Mouse (Mus musculus): Measurements from ENCODE around the gene Bcl7c.
"Not testable (repeated sequence)": the region's sequence is repeated elsewhere in the genome, so short reads cannot be mapped to it uniquely, and the experiment has no call there.

Gene Bcl7c

DNA sequence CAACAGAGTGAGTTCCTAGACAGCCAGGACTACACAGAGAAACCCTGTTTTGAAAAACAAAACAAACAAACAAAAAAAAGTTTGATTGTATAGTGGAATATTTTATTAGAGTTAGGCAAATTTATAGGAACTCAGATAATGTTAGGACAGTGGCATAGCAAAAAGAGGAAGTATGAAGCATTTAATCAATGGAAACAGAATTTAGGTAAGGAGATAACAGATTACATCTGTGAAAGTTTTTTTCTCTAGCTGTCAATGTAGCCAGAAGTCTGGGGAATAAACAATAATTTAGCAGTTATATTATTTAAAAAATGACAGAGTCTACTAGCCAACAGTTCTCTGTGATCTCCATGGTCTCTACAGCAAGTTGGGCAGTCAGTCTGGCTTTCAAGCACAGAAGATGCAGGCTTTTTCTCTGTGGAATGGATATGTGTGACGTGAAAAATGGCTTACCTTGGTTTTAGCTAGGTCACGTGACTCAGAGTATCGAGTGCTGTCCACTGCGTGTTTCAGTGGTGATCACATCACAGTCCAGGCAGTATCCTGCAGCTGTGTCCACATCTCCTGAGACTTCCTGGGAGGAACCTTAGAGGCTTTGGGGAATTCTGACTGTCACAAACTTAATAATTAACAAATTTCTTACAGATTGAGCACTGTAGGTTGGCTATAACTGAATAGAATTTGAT lies 60.1 kb downstream of the Bcl7c start:
- no peak for DNase-seq (ENCODE audit: low read depth, low spot score)

DNA sequence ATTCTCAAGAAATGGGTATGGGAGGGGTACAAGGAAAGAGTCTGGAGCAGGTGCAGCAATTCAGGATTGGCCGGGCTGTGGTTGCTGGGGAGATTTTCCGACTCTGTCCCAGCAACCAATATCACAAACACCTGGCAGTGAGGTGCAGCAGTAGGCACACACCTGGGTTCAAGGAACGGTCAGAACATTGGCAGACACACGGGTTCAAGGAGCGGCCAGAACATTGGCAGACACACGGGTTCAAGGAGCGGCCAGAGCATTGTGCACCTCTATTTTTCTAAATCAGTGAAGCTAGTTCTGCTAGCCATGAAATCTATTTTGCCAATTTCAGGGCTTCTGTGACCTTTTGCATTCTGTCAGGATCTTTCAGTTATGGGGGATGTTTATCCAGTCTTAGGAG lies 61.2 kb downstream of the Bcl7c start:
- not testable (repeated sequence) for DNase-seq (ENCODE audit: low read depth, low spot score)

DNA sequence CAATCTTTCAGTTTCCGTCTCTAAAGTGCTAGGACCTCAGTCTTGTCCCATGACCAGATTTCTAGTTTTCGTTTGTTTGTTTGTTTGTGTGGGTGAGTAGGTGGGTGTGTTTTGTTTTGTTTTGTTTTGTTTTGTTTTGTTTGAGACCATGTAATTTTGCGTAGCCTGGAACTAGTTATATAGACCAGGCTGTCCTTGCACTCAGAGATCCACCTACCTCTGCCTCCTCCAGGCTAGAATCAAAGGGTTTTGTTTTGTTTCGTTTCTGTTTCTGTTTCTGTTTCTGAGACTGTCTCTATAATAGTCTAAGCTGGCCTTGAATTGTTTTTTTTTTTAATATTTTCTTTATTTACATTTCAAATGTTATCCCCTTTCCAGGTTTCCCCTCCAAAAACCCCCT lies 62.4 kb downstream of the Bcl7c start:
- no peak for DNase-seq (ENCODE audit: low read depth, low spot score)

DNA sequence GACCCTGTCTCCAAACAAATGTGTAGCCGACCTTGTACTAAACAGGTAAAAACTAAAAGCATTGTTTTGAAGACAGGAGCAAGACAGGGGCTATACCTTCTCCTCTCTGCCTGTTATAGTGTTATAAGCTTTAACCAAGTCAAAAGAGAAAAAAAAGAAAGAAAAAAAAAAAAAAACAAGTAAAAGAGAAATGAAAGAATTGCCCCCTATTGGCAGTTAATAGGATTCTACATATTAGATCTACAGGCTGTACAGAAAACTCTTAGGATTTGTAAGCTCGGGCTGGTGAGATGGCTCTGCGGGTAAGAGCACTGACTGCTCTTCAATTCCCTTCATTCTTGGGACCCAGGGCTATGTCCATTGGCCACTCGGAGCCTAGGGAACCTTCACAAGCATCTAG lies 66.5 kb downstream of the Bcl7c start:
- no peak for DNase-seq (ENCODE audit: low read depth, low spot score)

DNA sequence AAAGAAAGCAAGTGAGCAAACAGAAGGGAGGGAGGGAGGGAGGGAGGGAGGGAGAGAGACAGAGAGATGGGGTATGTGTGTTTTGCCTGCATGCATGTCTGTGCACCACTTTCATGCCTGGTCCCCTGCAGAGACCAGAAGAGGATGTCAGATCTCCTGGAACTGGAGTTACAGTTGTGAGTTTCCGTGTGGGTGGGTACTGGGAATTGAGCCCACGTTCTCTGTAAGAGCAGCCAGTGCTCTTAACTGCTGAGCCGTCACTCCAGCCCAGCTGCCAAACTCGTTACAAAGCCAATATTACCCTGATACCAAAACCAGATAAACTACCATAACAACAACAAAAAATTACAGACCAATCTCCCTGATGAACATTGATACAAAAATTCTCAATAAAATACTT lies 67.5 kb downstream of the Bcl7c start:
- DNase-seq (ENCODE audit: low read depth, low spot score) = no peak

DNA sequence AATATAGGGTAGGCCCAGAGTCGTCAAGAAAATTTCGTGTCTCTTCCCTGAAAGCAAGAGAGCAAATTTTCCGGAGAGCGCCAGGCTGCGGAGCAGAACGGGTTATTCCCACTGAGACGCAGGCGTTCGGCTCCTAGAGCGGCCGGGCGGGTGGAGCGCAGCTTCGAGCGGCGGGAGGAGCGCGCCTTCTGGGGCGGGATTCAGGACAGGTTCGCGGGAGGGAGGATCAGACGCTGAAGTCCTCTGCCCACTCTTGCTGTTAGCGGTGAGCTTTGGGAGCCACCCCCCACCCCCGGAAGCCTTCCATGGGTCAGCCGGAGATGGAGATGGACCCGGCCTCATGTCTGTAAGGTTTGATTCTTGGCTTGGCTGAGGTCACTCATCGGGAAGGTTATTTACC lies 71.8 kb downstream of the Bcl7c start:
- peak; percentile 59 for DNase-seq (ENCODE audit: low read depth, low spot score)

DNA sequence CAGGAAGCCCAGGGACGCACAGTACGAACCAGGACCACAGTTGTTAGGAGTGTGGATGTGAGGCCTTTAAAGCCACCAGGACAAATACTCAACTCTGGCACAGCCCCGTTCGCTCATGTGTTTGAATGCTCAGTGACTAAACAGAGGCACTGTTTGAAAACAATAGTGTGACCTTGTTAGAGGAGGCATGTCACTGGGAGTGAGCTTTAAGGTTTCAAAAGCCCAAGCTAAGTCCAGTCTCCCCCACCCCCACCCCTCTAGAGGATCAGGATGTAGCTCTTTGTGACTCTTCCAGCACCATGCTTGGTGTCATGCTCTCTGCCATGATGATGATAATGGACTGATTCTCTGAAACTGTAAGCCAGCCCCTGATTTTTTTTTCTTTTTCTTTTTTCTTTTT lies 77.3 kb downstream of the Bcl7c start:
- DNase-seq (ENCODE audit: low read depth, low spot score) = no peak

DNA sequence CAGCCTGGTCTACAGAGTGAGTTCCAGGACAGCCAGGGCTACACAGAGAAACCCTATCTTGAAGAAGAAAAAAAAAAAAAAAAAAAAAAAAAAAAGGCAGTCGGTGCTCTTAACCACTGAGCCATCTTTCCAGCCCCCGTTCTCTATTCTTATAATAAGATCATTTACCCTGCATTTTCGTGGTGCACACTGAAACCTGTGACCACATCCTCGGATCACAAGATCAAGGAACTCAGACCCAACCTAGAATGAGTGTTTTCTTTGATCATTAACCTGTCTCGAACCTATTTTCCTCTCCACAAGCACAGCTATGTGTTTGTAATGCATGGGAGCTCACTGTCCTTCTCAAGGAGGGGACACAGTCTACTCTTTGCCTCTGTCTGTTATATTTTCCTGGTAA lies 80.1 kb downstream of the Bcl7c start:
- no peak for DNase-seq (ENCODE audit: low read depth, low spot score)

DNA sequence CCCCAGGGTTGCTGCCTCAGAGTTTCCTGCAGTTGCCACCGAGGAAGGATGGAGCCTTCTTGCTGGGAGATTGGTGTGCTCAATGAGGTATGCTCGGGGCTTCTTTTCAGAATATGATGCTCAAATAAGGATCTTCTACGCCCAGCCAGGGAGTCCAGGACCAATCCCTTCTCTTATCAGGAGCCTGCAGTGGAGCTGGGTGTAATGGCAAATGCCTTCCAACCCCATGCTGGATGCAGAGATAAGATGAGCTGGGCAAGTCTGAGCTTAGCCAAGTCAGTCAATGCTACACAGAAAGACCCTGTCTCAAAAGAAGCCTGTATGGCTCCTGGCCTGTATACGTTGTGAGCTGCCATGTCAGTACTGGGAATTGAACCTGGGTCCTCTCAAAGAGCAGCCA lies 82.3 kb downstream of the Bcl7c start:
- DNase-seq (ENCODE audit: low read depth, low spot score) = no peak

DNA sequence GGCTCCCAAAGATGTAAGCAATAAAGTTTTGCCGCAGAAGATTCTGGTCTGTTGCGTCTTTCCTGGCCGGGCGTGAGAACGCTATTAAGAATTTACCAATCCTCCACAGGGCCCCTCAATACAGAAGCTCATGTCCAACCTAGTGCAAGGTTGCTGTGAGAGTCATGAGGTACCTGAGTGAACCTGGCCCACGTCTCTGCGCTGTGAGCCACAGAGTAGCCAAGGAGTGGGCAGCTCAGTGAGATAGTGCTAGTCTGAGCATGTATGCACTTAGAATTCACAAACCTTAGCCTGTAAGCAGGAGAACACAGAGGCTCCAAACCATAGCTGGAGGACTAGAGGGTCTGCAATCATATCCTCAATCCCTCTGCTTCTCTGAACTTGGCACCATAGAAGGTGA lies 82.7 kb downstream of the Bcl7c start:
- DNase-seq (ENCODE audit: low read depth, low spot score) = no peak

DNA sequence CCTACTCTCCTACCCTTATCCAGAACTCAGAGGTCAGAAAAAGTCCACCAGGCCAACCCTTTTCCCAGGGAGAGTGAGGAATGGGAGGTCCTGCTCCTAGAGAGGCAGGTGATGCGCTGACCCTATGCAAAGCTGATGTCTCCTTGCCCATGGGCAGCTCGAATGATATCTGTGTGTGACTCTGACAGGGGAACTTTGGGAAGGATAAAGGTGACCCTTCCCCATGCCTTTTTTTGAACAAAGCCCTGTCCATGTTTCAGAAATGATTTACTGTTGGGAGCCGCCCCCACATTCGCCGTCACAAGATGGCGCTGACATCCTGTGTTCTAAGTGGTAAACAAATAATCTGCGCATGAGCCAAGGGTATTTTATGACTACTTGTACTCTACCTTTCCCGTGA lies 90.3 kb downstream of the Bcl7c start:
- not testable (repeated sequence) for DNase-seq (ENCODE audit: low read depth, low spot score)

DNA sequence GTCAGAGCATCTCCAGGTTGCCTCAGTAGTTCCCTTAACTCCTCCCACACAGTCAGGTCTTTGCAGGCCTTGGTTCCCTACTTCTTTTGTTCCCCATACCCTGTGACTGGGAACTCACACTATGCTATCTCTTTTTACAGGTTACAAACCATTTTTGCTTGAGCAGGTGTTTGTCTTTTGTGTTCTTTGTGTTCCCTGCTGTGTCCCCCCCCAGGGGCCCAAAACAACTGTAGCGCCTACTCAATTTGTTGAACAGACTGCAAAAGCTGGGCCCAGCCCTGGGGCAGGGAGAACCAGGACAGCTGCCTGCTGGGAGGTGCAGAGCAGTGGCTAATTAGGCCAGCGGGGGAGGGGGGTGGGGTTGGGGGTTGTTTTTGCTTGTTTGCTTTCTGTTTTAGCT lies 90.8 kb downstream of the Bcl7c start:
- DNase-seq (ENCODE audit: low read depth, low spot score) = no peak

DNA sequence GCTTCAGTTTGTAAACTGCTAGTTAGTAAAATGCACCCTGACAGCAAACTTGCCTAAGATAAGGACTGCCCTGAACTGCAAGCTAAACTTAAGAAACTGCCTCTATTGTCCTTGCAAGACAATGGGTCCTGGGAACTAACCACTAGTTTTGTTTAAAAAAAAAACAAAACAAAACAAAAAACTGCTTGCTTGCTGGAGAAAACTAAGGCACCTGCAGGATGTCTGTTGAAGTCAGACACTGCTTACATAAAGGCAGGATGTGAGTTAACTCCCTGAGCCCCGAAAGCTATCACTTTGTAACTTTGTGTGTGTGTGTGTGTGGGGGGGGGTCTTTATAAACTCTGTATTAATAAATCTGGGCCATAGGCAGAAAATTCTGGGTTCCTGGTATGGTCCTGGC lies 91.9 kb downstream of the Bcl7c start:
- DNase-seq (ENCODE audit: low read depth, low spot score) = no peak

DNA sequence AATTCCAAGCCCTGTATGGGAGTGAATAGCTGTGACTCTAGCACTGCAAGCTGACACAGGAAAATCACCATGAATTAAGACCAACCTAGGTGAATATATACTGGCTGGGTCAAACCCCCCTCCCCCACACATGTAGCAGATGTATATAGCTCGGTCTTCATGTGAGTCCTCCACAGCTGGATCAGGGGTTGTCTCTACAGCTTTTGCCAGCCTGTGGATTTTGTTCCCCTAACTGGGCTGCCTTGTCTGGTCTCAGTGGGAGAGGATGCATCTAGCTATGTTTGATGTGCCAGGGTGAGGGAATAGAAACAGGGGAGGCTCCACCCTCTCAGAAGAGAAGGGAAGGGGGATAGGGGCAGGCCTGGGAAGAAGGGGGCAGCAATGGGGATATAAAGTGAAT lies 92.4 kb downstream of the Bcl7c start:
- no peak for DNase-seq (ENCODE audit: low read depth, low spot score)

DNA sequence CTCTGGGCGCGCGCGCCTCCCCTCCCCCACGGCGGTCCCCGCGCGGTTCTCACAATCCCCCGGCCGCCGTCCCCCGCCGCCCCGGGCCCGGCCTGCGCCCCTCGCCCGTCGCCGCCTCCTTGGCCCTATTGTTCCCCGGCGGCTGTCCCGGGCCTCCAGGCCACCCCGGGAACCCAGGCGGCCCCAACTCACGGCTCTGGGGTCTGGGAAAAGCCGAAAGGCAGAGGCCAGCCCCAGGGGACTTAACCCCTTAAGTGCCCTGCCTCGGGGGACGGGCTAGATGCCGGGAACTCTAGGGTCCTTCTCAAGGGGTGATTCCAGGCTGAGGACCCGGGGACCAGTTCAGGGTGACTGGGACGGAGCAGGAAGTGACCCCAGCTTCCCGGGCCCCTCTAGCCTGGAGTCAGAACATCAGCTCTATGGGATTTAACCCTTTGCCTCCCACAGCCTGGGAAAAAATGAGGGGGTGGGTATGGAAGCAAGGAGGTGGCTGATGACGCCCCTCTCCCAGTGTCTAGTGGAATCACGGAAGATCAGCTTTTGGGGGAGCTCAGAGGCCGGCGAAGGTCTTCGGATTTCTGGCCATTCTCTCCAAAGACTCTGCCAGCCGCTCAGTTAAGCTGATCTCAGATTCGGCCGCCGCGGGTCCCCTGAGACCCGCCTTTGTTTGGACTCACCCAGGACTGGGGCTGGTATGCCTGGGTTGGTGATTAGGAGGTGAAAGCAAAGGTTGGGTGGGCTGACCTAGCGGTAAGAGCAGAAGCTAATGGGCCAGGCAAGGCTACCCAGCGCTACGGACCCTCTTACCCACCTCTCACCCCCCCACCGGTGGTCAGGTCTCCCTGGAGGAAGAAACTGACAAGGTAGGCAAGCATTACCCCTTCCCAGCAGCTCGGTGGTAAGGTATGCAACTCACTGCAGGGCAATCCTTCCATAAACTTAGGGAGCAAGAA lies 93.6 kb downstream of the Bcl7c start, which contains the start of gene Zfp629:
Gene Zfp629, minus strand, starts transcription at position 907 of the 953 bp plus-strand sequence.
- peak; percentile 90 for DNase-seq (ENCODE audit: low read depth, low spot score)

DNA sequence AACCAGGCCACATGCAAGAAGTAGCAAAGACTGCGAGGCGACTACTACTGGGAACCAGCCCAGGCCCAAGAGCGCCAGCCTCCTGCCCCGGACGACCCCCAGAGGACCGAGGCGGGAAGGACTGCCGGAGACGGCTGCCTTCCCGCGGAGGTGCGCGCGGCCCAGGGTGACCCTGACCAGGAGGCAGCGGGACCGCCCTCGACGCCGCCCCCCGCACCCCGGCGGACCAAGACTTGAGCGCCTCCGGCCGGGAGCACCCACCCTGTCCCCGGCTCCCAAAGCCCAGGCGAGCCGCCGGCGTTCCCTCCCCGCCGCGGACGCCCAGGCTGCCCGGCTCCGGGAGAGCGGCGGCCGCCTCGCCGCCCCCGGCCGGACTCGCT lies 94.2 kb downstream of the Bcl7c start:
- DNase-seq (ENCODE audit: low read depth, low spot score) = peak; percentile 32

DNA sequence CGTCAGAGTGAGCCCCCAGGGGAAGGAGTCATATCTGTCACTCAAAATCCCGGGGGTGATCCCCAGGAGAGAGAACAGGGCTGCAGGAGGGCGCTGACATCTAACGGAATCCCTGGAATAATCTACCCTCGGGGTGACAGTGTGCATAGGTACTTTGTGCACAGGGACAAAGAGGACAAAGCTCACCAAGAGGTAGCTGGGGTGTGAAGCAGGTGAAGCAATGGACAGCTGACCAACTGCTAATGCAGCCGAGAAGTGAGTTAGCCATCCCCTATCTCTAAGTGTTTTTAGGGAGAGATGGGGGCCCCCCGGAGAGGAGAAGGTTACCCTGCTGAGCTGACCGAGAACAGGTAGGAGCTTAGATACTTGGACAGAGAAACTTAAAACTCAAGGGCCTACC lies 94.6 kb downstream of the Bcl7c start:
- DNase-seq (ENCODE audit: low read depth, low spot score) = no peak

DNA sequence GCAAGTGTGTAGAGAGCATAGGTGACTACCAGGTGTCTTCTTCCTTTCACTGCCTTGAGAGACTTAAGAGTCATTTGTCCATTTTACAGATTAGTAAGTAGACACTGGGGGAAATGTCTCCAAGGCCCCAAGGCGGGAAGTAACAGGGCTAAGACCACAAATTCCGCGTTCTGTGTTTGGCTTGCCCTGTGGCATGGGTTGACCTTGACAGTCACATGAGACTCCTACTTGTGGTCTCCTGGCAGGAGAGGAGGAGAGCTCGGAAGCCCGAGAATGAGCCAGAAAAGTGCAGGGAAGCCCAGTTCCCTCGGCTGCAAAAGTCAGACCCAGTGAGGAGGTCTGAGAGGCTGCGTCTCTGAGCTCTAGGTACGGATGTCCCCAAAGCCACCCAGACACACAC lies 95.2 kb downstream of the Bcl7c start:
- no peak for DNase-seq (ENCODE audit: low read depth, low spot score)

DNA sequence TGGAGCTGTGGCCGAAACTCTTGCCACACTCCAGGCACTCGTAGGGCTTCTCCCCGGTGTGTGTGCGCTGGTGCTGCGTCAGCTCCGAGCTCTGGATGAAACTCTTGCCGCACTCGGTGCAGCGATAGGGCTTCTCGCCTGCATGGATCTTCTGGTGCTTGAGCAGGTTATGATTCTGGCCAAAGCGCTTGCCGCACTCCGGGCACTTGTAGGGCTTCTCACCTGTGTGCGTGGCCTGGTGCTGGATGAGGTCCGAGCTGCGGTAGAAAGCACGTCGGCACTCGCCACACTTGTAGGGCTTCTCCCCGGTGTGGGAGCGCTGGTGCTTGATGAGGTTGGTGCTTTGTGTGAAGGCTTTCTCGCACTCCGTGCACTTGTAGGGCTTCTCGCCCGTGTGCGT lies 97.2 kb downstream of the Bcl7c start:
- no peak for DNase-seq (ENCODE audit: low read depth, low spot score)

All from forelimb bud, embryonic 11.5 days (tissue).